Mouse (Mus musculus) thymus, postnatal 25 days (tissue): Measurements from ENCODE around the gene Cdv3.
"Not testable (repeated sequence)": the region's sequence is repeated elsewhere in the genome, so short reads cannot be mapped to it uniquely, and the experiment has no call there.

Source experiments
- DNase-seq: peaks from one replicate; pipeline ENCODE4 v3.0.0; 2022

Cdv3 gene

DNA sequence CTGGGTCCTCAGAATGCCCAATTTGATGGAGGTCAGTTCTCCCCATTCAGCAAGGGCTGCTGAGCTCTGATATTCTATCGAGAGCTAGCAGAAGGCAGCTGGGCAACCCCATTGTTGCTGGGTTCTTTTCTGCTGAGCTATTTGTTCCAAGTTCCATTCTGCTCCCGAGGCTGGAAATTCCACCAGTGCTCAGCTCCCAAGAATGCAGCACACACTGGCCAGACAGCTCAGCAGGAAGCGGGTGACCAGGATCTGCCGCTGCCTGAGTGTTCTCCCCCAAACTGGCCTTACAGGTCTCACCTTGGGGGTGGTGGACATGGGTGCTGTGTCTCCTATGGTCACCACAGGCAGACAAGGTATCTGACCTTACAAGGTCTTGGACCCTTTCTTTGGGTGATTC lies 4.3 kb upstream of the Cdv3 start:
- no peak for DNase-seq

DNA sequence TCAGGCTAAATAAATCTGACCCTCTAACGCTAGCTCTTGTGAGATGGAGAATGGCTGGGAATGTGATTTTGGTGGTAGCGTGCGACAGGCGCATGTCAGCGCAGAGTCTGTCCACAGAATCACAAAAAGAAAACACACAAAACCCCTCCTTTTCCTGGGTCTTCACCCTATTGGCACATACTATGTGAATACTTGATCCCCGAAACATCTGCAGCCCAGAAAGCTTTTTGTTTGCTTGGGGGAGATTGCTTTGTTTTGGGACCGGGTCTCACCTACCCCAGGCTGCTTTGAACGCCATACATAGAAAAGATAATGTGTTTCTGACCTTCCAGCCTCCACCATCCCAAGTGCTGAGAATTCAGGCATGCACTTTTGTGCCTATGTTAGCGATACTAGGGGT lies 716 bp upstream of the Cdv3 start:
- no peak for DNase-seq

DNA sequence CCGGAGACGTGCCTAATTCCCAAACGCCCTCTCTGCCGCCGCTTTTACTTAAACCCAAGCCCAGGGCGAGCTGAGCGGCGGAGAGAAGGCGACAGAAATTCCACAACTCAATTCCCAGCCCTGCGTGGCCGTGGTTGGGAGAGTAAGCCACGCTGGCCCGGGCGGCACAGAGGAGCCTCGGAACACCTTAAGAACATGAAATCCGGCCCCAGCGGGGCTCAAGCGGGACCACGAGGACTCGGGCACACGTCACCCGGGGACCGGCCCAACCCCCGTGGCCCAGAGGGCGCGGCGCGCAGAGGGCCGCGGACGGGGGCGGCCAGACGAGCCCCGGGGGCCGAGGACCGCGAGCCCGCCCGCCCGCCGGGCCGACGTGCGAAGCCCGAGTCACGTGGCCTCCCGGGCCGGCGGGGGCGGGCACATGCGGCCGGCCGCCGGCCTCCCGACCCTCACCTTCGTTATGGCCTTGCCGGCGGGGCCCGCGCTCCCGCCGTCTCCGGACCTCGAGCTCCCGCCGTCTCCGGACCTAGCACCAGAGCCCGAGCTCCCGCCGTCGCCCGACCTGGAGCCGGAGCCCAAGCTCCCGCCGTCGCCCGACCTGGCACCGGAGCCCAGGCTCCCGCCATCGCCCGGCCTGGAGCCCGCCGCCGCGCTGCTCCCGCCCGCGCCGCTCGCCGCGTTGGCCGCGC lies 895 bp downstream of the Cdv3 start:
- peak; percentile 58 for DNase-seq

DNA sequence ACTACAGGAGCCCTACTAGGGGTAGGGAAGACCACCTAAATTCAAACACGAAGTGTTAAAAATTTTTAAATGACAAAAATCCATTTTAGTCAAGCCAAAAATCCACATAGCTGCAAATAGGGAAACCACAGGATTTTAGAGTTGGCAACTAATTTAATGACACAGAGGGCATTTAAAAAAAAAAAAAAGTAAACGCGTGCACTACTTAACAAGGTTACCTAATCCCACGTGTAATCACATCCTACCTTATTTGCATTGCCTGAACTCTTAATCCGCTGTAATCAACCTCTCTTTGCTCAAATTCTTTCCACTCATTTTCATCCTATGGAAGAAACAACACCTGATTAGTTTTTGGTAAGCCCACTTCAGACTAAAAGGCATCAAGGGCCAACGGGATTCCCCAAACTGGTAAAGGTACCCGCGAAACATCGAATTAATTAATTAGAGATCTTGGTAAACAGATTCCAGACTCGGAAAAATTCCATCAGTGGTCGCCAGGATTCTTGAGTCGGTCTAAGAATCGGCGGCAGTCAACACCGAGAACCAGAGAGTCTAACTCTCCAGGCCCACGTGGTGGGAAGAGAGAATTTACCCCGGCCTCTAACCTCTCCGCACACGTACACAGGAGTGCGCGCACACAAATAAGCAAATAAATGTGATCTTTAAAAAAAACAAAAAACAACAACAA lies 1.8 kb downstream of the Cdv3 start:
- peak; percentile 30 for DNase-seq

DNA sequence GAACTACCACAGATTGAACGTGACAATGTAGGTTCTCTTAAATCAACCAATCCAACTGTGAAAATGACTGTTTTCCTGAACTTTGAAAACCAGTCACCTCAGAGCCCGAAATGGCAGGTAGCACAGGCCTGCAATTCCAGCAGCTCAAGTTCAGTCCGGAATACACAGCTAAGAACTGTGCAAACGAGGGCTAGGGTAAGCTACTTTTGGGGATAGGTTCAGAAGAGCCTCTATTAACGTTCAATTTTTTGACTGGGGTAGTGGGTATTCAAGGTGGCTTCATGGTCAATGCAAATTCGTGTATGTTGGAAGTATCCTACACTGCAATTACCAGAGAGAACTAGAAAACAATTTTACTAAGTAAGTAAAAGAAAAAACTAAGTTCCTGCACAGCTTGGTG lies 2.6 kb downstream of the Cdv3 start:
- DNase-seq: no peak

DNA sequence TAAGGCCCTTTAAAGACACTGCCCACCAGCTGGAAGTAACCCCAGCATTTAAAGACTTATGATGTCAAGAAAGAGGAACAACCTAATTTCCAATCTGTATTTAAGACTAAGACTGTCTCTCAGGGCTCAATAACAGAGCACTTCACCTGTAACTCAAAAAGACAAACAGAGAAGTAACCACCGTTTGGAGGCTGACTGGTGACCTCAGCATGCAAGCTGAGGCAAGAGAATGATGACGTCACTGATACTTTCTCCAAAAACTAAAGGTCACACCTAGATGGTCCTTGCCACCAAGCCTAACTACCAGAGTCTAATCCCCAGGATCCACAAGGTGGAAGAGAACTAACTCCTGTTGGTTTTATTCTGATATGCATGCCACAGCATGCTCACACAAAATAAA lies 5.0 kb downstream of the Cdv3 start:
- DNase-seq: no peak

DNA sequence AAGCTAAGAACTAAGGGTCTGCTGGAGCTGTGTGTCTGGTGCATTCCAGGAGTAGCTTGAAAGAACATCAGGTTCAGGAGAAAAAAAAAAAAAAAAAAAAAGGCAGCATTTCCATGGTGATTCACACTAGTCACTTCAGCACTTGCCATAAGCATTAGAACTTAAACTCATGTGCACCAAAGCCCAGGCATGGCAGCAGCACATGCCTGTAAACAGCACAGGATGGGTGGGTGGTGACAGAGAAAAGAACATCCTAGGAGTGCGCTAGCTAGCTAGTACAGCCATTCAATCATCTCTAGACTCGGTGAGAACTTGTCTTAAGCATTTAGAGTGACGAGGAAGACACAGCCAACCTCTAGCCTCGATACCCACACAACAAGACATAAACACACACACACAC lies 7.1 kb downstream of the Cdv3 start:
- no peak for DNase-seq

DNA sequence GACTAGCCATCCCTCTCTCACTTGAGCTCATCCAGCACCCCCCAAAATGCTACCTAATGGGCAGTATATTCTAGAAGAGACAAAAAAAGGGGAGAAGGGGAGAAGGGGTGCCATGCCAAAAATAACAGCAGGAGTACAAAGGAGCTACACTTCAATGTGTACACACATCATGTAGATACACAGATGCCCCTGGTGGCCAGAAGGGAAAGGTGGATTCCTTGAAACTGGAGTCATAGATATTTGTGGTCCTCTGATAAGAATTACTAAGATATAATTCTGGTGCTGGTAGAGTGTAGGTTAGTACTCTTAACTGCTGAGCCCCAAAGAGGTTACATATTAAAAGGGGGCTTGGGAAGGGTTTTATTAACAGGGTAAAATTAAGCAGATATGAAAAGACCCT lies 7.7 kb downstream of the Cdv3 start:
- no peak for DNase-seq

DNA sequence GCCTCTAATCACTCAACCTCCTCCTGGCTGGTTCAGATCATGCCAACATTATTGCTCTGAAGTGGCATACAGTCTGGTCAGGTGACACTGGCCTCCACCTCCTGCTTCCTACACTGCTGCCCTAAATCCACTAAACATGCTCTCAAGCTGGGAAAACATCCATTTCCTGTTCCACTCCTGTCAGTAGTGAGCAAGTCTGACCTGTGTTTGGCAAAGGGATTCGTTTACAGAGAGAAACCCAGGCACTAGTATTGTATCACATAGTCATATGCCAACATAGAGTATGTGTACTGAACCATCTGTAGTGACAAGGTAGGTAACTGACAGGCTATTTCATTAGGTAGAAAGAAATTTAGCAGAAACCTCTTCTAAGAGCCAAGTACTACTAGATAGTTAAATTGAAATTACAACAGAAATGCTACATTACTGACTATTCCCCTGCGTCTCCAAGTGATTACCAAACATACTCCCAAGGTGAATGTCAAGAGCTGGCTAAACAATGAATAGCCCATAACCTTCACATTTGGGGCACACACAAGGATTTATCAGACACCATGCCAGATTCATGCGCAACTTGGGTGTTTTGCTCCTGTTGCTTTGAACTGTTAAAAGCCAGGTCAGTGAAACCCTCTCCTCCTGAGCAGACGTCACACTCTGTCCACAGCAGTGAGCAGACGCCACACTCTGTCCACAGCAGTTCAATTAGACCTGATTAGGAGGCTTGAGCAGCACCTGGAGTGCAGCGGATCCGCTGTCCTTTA lies 12.0 kb downstream of the Cdv3 start:
- DNase-seq: not testable (repeated sequence)

DNA sequence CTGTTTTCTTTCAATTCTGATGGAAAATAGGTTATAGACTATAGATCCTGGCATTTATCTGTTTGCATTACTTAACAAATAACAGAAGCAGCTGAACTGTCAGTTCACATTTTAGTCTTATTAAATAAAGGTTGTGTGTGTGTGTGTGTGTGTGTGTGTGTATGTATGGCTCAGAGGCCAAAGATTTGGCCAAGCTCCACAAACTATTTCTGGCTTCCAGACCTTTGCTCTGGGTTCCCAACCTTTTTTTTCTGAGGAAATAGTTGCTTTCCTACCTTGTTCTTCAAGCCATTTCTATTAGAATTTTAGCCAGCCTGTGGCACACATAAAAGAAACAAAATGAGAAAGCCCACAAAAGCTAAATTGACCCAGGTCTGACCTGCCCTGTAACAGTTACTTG lies 16.8 kb downstream of the Cdv3 start:
- no peak for DNase-seq

DNA sequence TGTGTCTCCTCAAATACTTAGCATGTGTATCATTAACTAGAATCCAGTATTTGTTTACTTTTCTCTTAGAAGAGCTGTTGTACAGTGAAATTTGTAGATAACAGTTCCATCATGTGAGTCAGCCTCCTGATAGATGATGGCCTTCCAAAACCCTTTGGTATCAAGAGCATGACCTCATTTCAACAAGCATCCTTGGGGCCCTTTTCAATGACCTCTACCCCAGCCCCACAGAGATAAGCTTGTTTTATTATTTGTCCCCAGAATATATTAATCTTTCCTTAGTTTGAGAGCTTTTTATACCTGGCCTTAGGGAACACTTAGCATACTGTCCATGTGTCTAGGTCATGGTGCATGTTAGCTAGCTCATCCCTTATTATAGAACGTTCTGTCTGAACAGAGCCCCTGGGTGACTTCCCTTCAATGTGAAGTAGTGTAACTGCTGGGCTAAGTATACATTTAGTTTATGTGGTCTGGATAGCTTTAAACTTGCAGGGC lies 17.6 kb downstream of the Cdv3 start:
- DNase-seq: no peak

DNA sequence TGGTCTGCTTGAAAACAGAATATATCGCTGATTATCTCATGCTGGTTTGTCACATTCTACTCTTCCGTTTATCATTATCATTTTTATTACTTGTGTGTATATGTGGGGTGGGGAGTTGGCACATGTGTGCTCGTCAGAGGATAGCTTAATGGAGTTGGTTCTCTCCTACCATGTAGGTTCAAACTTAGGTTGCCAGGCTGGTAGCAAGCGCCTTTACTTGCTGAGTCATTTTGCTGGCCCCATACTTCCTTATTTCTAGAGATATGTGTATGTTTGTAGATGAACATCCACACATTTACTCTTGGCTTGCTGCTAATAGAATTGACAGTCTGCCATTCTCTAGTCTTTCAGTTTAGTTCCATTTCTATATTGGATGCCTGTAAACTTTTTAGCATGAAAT lies 18.6 kb downstream of the Cdv3 start:
- DNase-seq: no peak

DNA sequence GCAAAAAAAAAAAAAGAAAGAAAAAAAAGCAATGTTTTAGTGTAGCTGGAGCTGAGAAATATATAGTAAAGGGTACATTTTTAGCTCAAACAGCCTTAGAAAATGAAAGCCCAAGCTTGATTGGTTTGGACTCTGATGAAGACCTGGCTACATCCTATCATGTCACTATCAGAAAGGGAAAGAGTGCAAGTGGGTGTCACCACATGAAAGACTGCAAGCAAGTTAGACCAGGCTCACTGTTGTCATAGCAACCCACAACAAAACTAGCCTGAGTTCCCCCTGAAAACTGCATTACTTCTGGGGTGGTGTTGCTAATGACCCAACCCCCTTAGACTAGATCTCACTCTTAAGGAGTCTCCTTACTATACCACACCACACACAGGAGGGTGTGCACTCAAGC lies 28.7 kb downstream of the Cdv3 start:
- DNase-seq: no peak

DNA sequence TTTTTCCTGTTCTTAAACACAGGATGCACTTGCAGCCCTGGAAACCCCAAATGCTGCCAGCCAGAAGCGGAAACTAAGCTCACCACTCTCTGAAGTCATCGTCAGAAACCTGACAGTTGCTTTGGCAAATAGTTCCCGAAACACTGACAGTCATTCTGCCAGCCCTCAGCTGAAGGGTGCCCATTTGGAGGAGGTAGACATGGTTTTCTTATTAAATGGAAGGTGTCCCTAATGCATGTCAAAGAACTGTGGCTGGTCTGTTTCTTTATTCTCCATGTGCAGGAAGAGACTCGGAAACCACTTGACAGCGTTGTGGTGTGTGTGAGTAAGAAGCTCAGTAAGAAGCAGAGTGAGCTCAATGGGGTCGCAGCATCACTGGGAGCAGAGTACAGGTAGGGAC lies 33.0 kb downstream of the Cdv3 start:
- no peak for DNase-seq

DNA sequence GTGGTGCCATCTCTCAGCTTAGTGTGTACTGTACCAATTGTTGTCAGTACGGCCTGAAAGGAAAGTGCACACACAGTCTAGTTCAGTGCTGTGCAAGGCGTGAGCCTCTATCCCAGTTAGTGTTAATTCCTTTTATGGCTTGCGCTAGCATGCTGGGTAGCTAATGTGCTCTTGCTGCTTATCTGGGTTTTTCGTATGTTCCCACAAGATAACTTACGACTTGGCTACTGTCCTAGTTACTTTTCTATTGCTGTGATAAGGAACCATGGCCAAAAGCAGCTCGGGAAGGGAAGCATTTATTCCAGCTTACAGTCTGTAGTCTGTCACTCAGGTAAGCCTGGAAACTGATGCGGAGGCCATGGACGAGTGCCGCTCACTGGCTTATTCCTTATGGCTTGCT lies 39.2 kb downstream of the Cdv3 start:
- no peak for DNase-seq

DNA sequence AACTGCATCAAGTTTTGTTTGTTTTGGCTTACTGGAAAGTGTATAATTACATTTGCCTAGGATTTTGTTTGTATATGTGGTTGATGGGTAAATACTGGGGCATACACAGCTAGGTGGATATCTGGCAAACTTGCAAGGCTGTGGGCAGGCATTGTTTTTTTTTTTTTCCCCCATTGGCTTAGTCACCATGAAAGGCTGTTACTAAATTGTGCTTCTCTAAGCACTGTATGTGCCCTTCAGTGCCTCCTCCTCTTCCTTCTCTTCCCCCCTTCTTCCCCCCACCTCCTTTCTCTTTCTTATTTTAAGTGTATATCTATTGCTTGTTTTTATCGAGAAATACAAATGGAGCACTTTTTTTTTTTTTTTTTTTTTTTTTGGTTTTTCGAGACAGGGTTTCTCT lies 41.0 kb downstream of the Cdv3 start:
- DNase-seq: no peak

DNA sequence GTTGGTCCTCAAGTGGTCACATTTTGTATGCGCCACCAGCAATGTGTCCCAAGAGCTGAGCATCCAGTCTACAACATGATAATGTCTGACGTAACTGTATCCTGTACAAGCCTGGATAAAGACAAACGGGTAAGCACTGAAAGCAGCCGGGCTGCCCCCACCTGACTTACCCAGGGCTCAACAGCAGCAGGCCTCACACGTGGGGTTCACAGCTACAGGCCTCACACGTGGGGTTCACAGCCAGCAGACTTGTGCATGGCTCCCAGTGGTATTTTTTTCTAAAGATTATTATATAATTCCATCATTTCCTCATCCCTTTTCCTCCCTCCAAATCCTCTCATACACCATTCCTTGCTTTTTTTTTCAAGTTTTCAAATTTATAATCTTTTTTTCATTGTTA lies 55.8 kb downstream of the Cdv3 start:
- DNase-seq: no peak

DNA sequence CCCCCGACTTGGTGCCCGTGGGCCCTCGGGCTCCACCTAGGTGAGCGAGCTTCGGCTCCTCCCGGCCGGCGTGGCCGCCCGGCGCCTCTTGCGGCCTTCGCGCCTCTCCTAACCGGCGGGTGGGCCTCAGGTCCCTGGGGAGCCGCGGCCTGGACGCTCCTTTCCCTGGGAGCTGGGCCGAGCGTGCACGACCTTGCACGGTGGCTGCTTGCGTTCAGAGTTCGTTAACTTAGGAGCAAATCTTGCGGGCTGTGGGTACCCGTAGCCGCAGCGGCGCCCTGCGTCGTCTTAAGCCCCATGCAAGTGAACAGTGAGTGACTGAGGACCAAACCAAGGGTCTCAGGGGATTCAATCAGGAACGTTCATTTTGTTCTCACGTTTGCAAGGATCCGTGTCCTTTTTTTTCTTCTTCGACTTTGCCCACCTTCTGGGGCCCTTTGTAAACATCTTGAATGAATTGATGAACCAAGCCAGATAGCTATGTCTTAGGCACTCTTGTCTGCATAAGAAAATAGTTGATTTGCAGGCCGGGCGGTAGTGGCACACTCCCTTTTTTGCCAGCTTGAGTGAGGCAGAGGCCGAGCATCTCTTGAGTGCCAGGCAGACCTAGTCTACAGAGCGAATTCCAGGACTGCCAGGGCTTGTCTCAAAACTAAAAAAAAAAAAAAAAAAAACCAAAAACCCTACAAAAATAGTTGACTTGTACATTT lies 60.2 kb downstream of the Cdv3 start:
- DNase-seq: no peak

DNA sequence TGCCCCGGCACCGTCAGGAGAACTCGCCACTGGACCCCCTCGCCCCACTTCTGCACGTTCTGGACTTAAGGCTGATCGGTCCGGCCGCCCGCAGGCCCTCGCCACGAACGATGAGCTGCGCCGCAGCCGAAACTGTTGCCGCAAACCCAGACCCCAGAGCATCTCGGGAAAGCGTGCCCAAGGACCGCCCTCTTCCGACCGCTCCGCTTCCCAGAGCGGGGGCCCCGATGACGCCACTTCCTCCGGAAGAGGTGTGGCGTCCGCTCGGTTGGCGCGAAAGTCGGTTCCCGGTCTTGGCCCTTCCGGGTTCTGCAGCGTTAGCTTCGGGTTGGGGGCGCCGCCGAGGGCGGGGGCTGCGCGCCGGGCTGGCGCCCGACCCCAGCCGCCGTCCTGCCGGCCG lies 60.7 kb downstream of the Cdv3 start, which contains the start of the genes 1300017J02Rik and Topbp1:
Gene 1300017J02Rik (minus strand): TSS at position 156 of the 400 bp plus-strand sequence.
Gene Topbp1 (plus strand): TSS at position 289 of the 400 bp plus-strand sequence.
- peak; percentile 92 for DNase-seq
